Mouse (Mus musculus): ENCODE measurements at regions not wholly inside any gene's neighbourhood (a gene's known extent, or its start where the extent isn't known, plus 50 kb on each side); places are given as distances from the start of the nearest gene placed in this dataset.
"Not testable (repeated sequence)": the region's sequence is repeated elsewhere in the genome, so short reads cannot be mapped to it uniquely, and the experiment has no call there.

DNA sequence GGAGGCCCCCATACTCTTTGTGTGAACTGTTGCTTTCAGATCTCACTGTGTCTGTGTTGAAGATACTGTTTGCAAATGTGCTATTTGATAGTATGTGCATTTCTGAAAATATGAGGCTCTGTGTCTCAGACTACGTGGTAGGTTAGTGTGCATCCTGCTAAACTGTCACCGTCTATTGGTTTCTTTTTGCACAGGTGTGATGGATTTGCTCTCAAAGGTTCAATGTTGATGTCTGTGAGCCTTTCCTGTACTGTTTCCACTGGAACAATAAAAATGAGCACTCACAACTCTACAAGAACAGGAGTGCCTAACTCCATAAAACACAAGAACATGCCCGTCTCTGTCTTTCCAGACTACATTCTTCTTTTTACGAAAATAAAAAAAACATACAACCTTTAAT, 518.2 kb upstream of the Ptger4 start:
- H3K9ac ChIP-seq (ENCODE audit: low read length) = no peak overlapping the region
- no peaks in the 10 kb centered on the region for H3K9me3 ChIP-seq (ENCODE audit: control insufficient read depth, low read length)
- ATAC-seq (ENCODE audit: low read depth) = no peak
- H3K4me3 ChIP-seq (ENCODE audit: low read length) = no peak overlapping the region
- H3K4me1 ChIP-seq (replicated peaks; ENCODE audit: control insufficient read depth, insufficient read depth, low read length) = no peaks in the 10 kb centered on the region
- H3K27ac ChIP-seq (ENCODE audit: low read length) = no peak overlapping the region
- H3K36me3 ChIP-seq (ENCODE audit: control insufficient read depth, insufficient read depth, low read length) = no peaks in the 10 kb centered on the region
- H3K4me2 ChIP-seq (ENCODE audit: low read depth, low read length) = no peak overlapping the region
- 84% methylated on average over 4 of the region's 4 CpGs for WGBS
- no peaks in the 10 kb centered on the region for H3K27me3 ChIP-seq (ENCODE audit: control insufficient read depth, insufficient read depth, low read depth, low read length)

DNA sequence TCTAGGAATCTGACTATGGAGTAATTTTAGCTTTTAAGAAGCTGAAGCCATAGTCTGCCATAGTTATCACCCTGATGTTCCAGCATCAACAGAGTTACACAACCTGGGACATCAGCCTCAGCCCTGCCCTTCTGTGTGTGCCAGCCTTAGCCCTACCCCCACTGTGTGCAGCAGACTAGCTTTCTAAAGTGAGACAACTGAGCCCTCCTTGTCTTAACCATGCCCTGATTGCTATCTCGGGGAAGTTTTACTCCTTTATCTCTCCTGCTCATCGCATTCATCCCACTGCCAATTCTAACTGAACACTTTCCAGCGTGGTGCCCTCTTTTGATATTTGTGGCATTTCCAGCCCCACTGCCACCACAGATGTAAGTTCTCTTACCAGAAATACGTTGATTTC, 522.5 kb upstream of the Dab2 start:
- Histone ChIP-seq H3K27me3 (ENCODE audit: control insufficient read depth, insufficient read depth, low read depth, low read length) (no peaks in the 10 kb centered on the region), H3K27ac (ENCODE audit: low read length) (no peak overlapping the region), H3K4me1 (replicated peaks; ENCODE audit: control insufficient read depth, insufficient read depth, low read length) (no peaks in the 10 kb centered on the region), H3K4me3 (ENCODE audit: low read length) (no peak overlapping the region), H3K9me3 (ENCODE audit: control insufficient read depth, low read length) (no peaks in the 10 kb centered on the region), H3K4me2 (ENCODE audit: low read depth, low read length) (no peak overlapping the region), H3K9ac (ENCODE audit: low read length) (no peak overlapping the region), H3K36me3 (ENCODE audit: control insufficient read depth, insufficient read depth, low read length) (no peaks in the 10 kb centered on the region)
- 67% methylated on average over 4 of the region's 4 CpGs for WGBS
- no peak for ATAC-seq (ENCODE audit: low read depth)

DNA sequence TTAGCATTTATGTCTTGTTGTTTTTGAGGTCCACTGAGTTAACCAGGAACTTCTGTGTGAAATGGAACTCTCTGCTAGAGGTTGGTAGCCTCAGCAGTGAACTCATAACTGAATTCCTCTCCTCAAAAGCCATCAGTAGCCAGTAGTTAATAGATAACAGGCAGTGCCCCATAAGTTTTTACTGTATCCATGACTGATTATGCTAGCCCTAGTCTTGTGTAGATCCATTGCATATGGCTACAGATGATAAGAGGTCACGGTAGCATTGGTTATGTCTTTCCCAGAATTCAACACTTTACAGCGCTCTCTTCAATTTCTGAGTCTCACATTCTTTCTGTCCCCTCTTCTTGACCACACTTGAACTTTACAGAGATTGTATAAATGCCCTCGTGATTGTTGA, 499.7 kb upstream of the Dab2 start:
- ATAC-seq (ENCODE audit: low read depth) = no peak
- Histone ChIP-seq H3K4me1 (replicated peaks; ENCODE audit: control insufficient read depth, insufficient read depth, low read length) (no peaks in the 10 kb centered on the region), H3K9me3 (ENCODE audit: control insufficient read depth, low read length) (no peaks in the 10 kb centered on the region), H3K4me3 (ENCODE audit: low read length) (no peak overlapping the region), H3K9ac (ENCODE audit: low read length) (no peak overlapping the region), H3K4me2 (ENCODE audit: low read depth, low read length) (no peak overlapping the region), H3K27me3 (ENCODE audit: control insufficient read depth, insufficient read depth, low read depth, low read length) (no peaks in the 10 kb centered on the region), H3K27ac (ENCODE audit: low read length) (no peak overlapping the region), H3K36me3 (ENCODE audit: control insufficient read depth, insufficient read depth, low read length) (no peaks in the 10 kb centered on the region)
- 79% methylated on average over 3 of the region's 3 CpGs for whole genome bisulfite sequencing

DNA sequence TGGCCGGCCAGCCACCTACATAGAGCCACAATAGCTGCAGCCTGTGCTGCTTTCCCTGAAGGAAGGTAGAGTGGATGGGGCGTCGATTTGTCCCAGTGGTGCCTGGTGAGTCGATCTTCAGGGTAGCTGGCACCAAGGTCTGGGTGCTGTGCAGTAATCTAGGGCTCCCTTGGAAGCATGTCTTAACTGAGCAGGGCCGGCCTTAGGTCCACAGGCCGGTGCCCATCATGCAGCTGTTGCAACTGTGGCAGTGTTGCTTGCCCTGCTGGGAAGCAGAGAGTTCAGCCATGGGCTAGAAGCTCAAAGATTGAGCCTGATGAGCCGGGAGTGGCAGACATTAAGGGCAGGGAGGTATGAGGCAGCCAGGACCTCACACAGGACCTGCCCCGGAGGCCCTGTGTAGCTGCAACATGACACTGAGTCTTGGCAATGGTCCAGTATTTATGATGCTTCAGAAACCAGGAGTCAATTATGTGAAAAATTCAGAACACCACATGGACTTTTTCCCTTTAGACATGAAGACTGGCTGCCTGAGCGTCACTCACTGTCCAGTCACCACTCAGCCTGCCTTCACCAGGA, 488.3 kb upstream of the Dab2 start:
- Histone ChIP-seq H3K27me3 (ENCODE audit: control insufficient read depth, insufficient read depth, low read depth, low read length) (no peaks in the 10 kb centered on the region), H3K9ac (ENCODE audit: low read length) (no peak overlapping the region), H3K4me2 (ENCODE audit: low read depth, low read length) (no peak overlapping the region), H3K9me3 (ENCODE audit: control insufficient read depth, low read length) (no peaks in the 10 kb centered on the region), H3K4me3 (ENCODE audit: low read length) (no peak overlapping the region), H3K36me3 (ENCODE audit: control insufficient read depth, insufficient read depth, low read length) (no peaks in the 10 kb centered on the region), H3K4me1 (replicated peaks; ENCODE audit: control insufficient read depth, insufficient read depth, low read length) (no peaks in the 10 kb centered on the region), H3K27ac (ENCODE audit: low read length) (no peak overlapping the region)
- ATAC-seq (ENCODE audit: low read depth) = peak; percentile 59
- WGBS = 67% methylated on average over 9 of the region's 9 CpGs

GRCm38 (mm10) chr15:5811958-5812357, 487.6 kb upstream of the Dab2 start:
- ATAC-seq (ENCODE audit: low read depth) = no peak
- Histone ChIP-seq H3K4me1 (replicated peaks; ENCODE audit: control insufficient read depth, insufficient read depth, low read length) (no peaks in the 10 kb centered on the region), H3K4me3 (ENCODE audit: low read length) (no peak overlapping the region), H3K36me3 (ENCODE audit: control insufficient read depth, insufficient read depth, low read length) (no peaks in the 10 kb centered on the region), H3K27me3 (ENCODE audit: control insufficient read depth, insufficient read depth, low read depth, low read length) (no peaks in the 10 kb centered on the region), H3K9ac (ENCODE audit: low read length) (no peak overlapping the region), H3K4me2 (ENCODE audit: low read depth, low read length) (no peak overlapping the region), H3K27ac (ENCODE audit: low read length) (no peak overlapping the region), H3K9me3 (ENCODE audit: control insufficient read depth, low read length) (no peaks in the 10 kb centered on the region)
- 71% methylated on average over 1 of the region's 1 CpGs for WGBS

DNA sequence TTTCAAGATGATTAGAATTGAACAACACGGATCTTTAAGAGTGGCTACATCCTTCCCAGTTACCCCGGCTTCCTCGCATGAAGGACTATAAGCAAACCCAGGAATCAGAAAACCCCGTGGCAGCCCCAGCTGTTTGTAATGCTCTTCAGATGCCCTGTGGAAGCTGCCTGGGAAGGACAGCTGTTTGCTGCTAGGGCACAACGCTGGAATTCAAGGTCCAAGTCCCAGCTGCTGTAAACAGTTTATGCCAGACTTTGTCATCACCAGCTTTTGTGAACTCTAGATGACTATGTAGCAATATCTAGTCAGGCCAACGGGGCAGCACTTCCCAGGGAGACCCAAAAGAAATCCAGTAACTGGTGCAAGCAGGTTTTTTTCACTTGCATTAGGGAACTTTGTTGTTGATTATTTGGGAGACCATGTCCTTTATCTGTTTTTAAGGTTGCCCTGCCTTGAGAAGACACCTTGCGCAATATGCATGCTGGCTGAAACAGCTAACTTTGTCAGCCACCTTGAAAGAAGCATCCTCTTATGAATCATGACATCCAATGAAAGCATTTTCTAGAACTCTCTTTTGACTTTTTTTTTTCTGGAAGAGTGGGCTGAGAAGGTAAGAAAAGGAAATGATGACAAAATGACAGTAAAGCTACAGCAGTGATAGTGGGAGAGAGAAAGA, 481.5 kb upstream of the Dab2 start:
- Histone ChIP-seq H3K36me3 (ENCODE audit: control insufficient read depth, insufficient read depth, low read length) (no peaks in the 10 kb centered on the region), H3K9me3 (ENCODE audit: control insufficient read depth, low read length) (no peaks in the 10 kb centered on the region), H3K27me3 (ENCODE audit: control insufficient read depth, insufficient read depth, low read depth, low read length) (no peaks in the 10 kb centered on the region), H3K27ac (ENCODE audit: low read length) (no peak overlapping the region), H3K9ac (ENCODE audit: low read length) (no peak overlapping the region), H3K4me3 (ENCODE audit: low read length) (no peak overlapping the region), H3K4me2 (ENCODE audit: low read depth, low read length) (no peak overlapping the region), H3K4me1 (replicated peaks; ENCODE audit: control insufficient read depth, insufficient read depth, low read length) (no peaks in the 10 kb centered on the region; the same call in 1 of the 2 replicates)
- peak; percentile 28; the same call in 1 of the 2 replicates for ATAC-seq (ENCODE audit: low read depth)
- WGBS = 38% methylated on average over 7 of the region's 7 CpGs

GRCm38 (mm10) chr15:5839963-5840362, 459.6 kb upstream of the Dab2 start:
- Histone ChIP-seq H3K4me2 (ENCODE audit: low read depth, low read length) (no peak overlapping the region), H3K27me3 (ENCODE audit: control insufficient read depth, insufficient read depth, low read depth, low read length) (no peaks in the 10 kb centered on the region), H3K36me3 (ENCODE audit: control insufficient read depth, insufficient read depth, low read length) (no peaks in the 10 kb centered on the region), H3K4me3 (ENCODE audit: low read length) (no peak overlapping the region), H3K4me1 (replicated peaks; ENCODE audit: control insufficient read depth, insufficient read depth, low read length) (no peaks in the 10 kb centered on the region), H3K9me3 (ENCODE audit: control insufficient read depth, low read length) (no peaks in the 10 kb centered on the region), H3K27ac (ENCODE audit: low read length) (no peak overlapping the region), H3K9ac (ENCODE audit: low read length) (no peak overlapping the region)
- 67% methylated on average over 4 of the region's 4 CpGs for WGBS
- ATAC-seq (ENCODE audit: low read depth) = no peak

GRCm38 (mm10) chr15:5841369-5842149, 458.0 kb upstream of the Dab2 start:
- H3K27ac ChIP-seq (ENCODE audit: low read length); H3K27me3 ChIP-seq (ENCODE audit: control insufficient read depth, insufficient read depth, low read depth, low read length); H3K4me2 ChIP-seq (ENCODE audit: low read depth, low read length); H3K36me3 ChIP-seq (ENCODE audit: control insufficient read depth, insufficient read depth, low read length); H3K4me1 ChIP-seq (replicated peaks; ENCODE audit: control insufficient read depth, insufficient read depth, low read length); ATAC-seq (ENCODE audit: low read depth); H3K4me3 ChIP-seq (ENCODE audit: low read length); H3K9me3 ChIP-seq (ENCODE audit: control insufficient read depth, low read length); H3K9ac ChIP-seq (ENCODE audit: low read length): not testable (repeated sequence)
- WGBS = 91% methylated on average over 15 of the region's 15 CpGs

DNA sequence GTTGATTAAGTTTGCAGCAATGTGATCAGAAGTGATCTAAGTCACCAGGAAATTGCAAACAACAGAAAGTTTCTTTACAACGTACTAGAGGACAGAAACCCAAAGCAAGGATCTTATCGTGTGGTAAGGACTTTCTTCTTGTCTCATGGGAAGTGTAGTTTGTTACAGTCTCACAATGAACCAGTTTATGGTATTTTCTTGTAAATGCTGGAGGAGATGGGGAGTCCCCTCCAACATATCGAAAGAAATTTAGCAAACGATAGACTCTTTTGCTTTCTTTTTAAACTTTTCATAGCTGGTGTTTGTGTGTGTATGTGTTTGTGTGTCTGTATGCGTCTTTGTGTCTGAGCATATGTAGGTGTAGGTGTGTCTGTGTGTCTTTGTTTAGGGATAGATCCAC, 453.0 kb upstream of the Dab2 start:
- Histone ChIP-seq H3K4me1 (replicated peaks; ENCODE audit: control insufficient read depth, insufficient read depth, low read length) (no peaks in the 10 kb centered on the region), H3K36me3 (ENCODE audit: control insufficient read depth, insufficient read depth, low read length) (no peaks in the 10 kb centered on the region), H3K27ac (ENCODE audit: low read length) (no peak overlapping the region), H3K9ac (ENCODE audit: low read length) (no peak overlapping the region), H3K9me3 (ENCODE audit: control insufficient read depth, low read length) (no peaks in the 10 kb centered on the region), H3K27me3 (ENCODE audit: control insufficient read depth, insufficient read depth, low read depth, low read length) (no peaks in the 10 kb centered on the region), H3K4me2 (ENCODE audit: low read depth, low read length) (no peak overlapping the region), H3K4me3 (ENCODE audit: low read length) (no peak overlapping the region)
- no peak for ATAC-seq (ENCODE audit: low read depth)
- WGBS = 83% methylated on average over 5 of the region's 5 CpGs

Data from lung, embryonic 16.5 days (tissue).